Mouse (Mus musculus) heart, adult 9 months (tissue): ENCODE measurements around the gene Gm3468.
A peak's percentile ranks its signal among the peaks of the same experiment; 100 is the strongest.
"Not testable (repeated sequence)": the region's sequence is repeated elsewhere in the genome, so short reads cannot be mapped to it uniquely, and the experiment has no call there.

ENCODE experiments used
- DNase-seq, 2 experiments: peaks; one replicate each; pipeline ENCODE4 v3.0.0; 2022; ENCODE audit warnings: low spot score in 2 of 2

Gm3468 gene

GRCm38 (mm10) chr14:6108272-6108925, at the start of gene Gm3468:
Gene Gm3468 (minus strand): TSS chr14:6108665.
- peak; percentile 19 to 21 for DNase-seq

- not testable (repeated sequence) for DNase-seq
Observed at GRCm38 (mm10) chr14:6125707-6126106, 17.2 kb upstream of the Gm3468 start, which contains the start of gene Gm3476. Gene Gm3476 (minus strand): TSS chr14:6125807.

- not testable (repeated sequence) for DNase-seq
Observed at GRCm38 (mm10) chr14:6107500-6107899, 965 bp downstream of the Gm3468 start.

GRCm38 (mm10) chr14:6093842-6094241, 14.6 kb downstream of the Gm3468 start, which contains the start of gene Gm8206:
Gene Gm8206 (minus strand): TSS chr14:6093942.
- not testable (repeated sequence) for DNase-seq

GRCm38 (mm10) chr14:6058167-6058566, 50.3 kb downstream of the Gm3468 start, which contains the start of gene Gm6337:
Gene Gm6337 (minus strand): TSS chr14:6058267.
- DNase-seq, result not testable (repeated sequence)
